Mouse (Mus musculus) frontal cortex, postnatal 25 days (tissue): ENCODE results near the gene S100a4.
A peak's percentile ranks its signal among the peaks of the same experiment; 100 is the strongest.

ENCODE experiments used
- DNase-seq, 2 experiments: peaks; one replicate each; pipeline ENCODE4 v3.0.0; 2022; ENCODE audit warnings: low spot score in 2 of 2

The S100a4 gene

GRCm38 (mm10) chr3:90599401-90599800 is 4.2 kb upstream of the S100a4 start:
- no peak for DNase-seq

GRCm38 (mm10) chr3:90600036-90600435 is 3.5 kb upstream of the S100a4 start:
- DNase-seq, result no peak

GRCm38 (mm10) chr3:90600458-90601195 is 2.9 kb upstream of the S100a4 start:
- DNase-seq, result no peak

GRCm38 (mm10) chr3:90601486-90602110 is 2.0 kb upstream of the S100a4 start, which contains the start of gene Gm42674:
Gene Gm42674 (plus strand): TSS chr3:90601904.
- DNase-seq, result no peak

- DNase-seq, result peak in 1 of 2 experiments; percentile 48
These were observed 845 bp downstream of the S100a4 start for GRCm38 (mm10) chr3:90604416-90604815.

GRCm38 (mm10) chr3:90605049-90605448 is 1.5 kb downstream of the S100a4 start:
- DNase-seq, result no peak

- no peak for DNase-seq
These were observed 2.2 kb downstream of the S100a4 start for GRCm38 (mm10) chr3:90605736-90606135.

GRCm38 (mm10) chr3:90606185-90606584 is 2.6 kb downstream of the S100a4 start:
- DNase-seq, result no peak

- no peak for DNase-seq
These were observed 3.8 kb downstream of the S100a4 start for GRCm38 (mm10) chr3:90607361-90607760.

GRCm38 (mm10) chr3:90608223-90608622 is 4.7 kb downstream of the S100a4 start, which contains the start of gene S100a5:
Gene S100a5 (plus strand): TSS chr3:90608523.
- DNase-seq, result no peak

- DNase-seq, result no peak
These were observed 5.5 kb downstream of the S100a4 start for GRCm38 (mm10) chr3:90609102-90609501.

GRCm38 (mm10) chr3:90611494-90611893 is 7.9 kb downstream of the S100a4 start:
- no peak for DNase-seq

GRCm38 (mm10) chr3:90612061-90612460 is 8.5 kb downstream of the S100a4 start:
- no peak for DNase-seq

GRCm38 (mm10) chr3:90612728-90613291 is 9.2 kb downstream of the S100a4 start, which contains the start of gene S100a6:
Gene S100a6 (plus strand): TSS chr3:90612882.
- peak in 1 of 2 experiments; percentile 39 for DNase-seq

- DNase-seq, result no peak
These were observed 10.0 kb downstream of the S100a4 start for GRCm38 (mm10) chr3:90613461-90614147.

- DNase-seq, result no peak
These were observed 10.6 kb downstream of the S100a4 start for GRCm38 (mm10) chr3:90614148-90614530.

GRCm38 (mm10) chr3:90614611-90615251 is 11.2 kb downstream of the S100a4 start:
- DNase-seq, result no peak

GRCm38 (mm10) chr3:90615415-90615814 is 11.8 kb downstream of the S100a4 start:
- peak; percentile 53 to 70 for DNase-seq

- DNase-seq, result no peak
These were observed 12.3 kb downstream of the S100a4 start for GRCm38 (mm10) chr3:90615911-90616310.

- DNase-seq, result no peak
These were observed 14.0 kb downstream of the S100a4 start for GRCm38 (mm10) chr3:90617586-90617985.

GRCm38 (mm10) chr3:90621552-90621951 is 18.0 kb downstream of the S100a4 start:
- DNase-seq, result no peak
